Mouse (Mus musculus) splenic B cell, adult 2 months (primary cell): ENCODE results near the gene Ivns1abp.
"Not testable (repeated sequence)": the region's sequence is repeated elsewhere in the genome, so short reads cannot be mapped to it uniquely, and the experiment has no call there.

Experiments used
- DNase-seq: peaks from one replicate; pipeline ENCODE4 v3.0.0-alpha.2; 2011; ENCODE audit warnings: low read depth, low spot score
- H3K27me3 ChIP-seq: 2 replicates; pipeline ENCODE4 v1.6.1; 2012; ENCODE audit warnings: mild to moderate bottlenecking, low read length, moderate library complexity, mixed read lengths; ENCODE audit not compliant: control insufficient read depth, poor library complexity, insufficient read depth, severe bottlenecking
- H3K36me3 ChIP-seq: 2 replicates; pipeline ENCODE4 v1.6.1; 2012; ENCODE audit warnings: mild to moderate bottlenecking, low read length, moderate library complexity, mixed read lengths; ENCODE audit not compliant: control insufficient read depth, poor library complexity, insufficient read depth, severe bottlenecking

Ivns1abp gene

GRCm38 (mm10) chr1:151325328-151325727, 18.9 kb upstream of the Ivns1abp start:
- no peak for DNase-seq
- H3K27me3 ChIP-seq: no peaks in the 10 kb centered on the region

GRCm38 (mm10) chr1:151328341-151329097, 15.8 kb upstream of the Ivns1abp start:
- Histone ChIP-seq H3K36me3 (no peaks in the 10 kb centered on the region), H3K27me3 (no peaks in the 10 kb centered on the region)
- DNase-seq: no peak

More at GRCm38 (mm10) chr1:151325328-151325727, 18.9 kb upstream of the Ivns1abp start:
- H3K36me3 ChIP-seq: no peaks in the 10 kb centered on the region

DNA sequence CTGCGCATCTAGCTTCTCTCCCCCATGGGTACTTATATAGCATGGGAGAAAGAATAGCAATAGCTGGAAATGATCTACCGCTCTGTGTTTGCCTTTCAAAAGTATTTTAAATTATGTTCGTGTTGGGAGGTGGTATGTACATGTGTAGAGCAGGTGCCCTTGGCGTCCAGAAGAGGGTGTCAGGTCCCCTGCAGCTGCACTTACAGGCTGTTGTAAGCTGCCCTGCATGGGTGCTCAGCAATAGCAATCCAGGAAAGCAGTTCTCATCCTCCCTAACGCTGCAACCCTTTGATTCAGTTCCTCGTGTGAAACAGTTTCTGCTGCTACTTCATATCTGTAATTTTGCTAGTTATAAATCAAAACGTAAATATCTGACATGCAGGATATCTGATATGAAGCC, 14.7 kb upstream of the Ivns1abp start:
- Histone ChIP-seq H3K36me3 (no peaks in the 10 kb centered on the region), H3K27me3 (no peaks in the 10 kb centered on the region)
- no peak for DNase-seq

- DNase-seq: no peak
Observed at GRCm38 (mm10) chr1:151332819-151333218, 11.5 kb upstream of the Ivns1abp start.

DNA sequence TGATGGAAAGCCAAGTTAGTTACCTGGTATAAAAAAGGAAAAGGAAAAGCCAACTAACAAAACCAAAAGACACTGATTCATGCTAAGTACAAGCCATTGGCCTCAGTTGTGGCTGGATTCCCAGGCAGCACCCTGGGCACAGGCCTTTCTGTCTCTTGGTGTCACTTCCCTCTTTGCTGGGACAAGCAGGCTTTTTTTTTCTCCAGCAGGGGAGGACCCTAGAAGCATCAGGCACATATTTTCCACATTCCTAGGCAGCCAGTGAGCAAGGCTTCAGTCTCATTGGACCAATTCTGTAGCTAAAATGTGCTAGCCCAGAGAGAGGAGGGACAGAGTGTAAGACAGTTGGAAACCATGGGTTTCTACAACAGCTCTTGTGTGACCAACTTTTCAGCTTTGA, 6.0 kb upstream of the Ivns1abp start:
- DNase-seq: peak; percentile 22

More at GRCm38 (mm10) chr1:151332819-151333218, 11.5 kb upstream of the Ivns1abp start:
- H3K36me3 ChIP-seq: no peaks in the 10 kb centered on the region
- no peaks in the 10 kb centered on the region for H3K27me3 ChIP-seq

DNA sequence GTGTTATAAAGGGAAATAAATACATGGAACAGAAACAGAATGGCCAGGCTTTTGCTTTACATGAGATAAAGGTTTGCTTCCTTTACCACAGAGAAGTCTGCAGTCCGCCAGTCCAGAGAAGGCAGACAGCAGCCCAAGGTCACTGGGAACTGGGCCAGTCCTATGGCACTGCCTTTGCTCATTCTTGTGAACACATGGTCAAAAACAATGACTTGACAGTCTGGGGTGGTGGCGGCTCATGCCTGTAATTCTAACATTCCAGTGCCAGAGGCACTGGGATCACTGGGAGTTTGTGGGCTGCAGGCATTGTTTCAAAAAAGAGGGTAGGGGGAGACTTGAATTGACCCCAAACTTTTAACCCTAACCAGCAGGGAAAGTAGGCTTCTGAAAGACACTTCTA, 5.3 kb upstream of the Ivns1abp start:
- no peak for DNase-seq
- Histone ChIP-seq H3K27me3 (no peaks in the 10 kb centered on the region), H3K36me3 (no peaks in the 10 kb centered on the region)

More for the DNA sequence above, 6.0 kb upstream of the Ivns1abp start:
- Histone ChIP-seq H3K36me3 (no peaks in the 10 kb centered on the region), H3K27me3 (no peaks in the 10 kb centered on the region)

DNA sequence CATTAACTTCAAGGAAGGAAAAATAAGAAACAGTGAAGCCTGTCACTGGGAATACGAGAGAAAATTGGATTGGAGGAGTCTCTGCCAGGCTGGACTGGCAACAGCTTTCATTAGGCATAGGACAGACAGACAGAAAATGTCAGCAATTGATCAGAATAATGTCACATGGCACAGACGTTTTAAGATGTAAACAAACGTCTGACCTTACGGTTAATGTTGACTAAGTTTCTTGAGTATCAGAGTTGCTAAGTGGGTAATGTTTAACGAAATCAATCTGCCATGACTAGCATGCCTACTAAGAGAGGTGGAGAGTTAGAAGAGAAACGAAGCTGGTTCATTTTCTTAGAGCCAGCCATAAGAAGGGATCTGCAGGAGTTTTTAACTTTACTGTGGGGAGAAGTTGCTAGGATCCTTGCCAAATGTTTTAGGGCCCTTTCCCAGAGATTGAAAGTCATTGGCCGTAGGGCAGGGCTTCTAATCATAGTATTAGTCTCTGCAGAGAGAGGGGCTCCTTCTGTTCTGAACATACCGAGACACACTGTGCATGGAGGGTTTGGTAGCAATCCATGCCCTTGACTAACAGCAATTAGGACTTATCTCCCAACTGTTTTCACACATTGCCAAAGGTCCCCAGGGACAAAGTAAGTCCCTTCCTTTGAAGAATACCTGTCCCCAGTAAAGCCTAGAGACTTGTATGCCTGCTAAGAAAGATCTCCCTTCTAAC, 2.8 kb upstream of the Ivns1abp start:
- no peak for DNase-seq
- Histone ChIP-seq H3K36me3 (no peaks in the 10 kb centered on the region), H3K27me3 (no peaks in the 10 kb centered on the region)

DNA sequence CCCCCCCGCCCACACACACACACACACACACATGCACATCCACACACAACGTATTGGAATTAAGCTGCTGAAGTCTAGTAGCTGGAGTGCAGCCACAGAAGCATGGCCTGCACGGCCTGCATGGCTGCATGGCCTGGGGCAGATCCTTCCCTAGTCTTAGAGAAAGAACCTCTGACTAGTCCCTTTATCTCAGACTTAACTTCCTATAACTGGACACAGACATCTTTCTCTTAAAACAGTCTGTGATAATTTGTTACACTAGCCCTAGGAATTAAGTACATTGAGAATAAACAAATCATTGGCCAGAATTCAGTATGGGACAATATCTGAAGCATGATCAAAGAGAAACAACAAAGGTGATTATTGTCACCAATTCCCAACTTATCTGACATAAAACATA, 2.0 kb upstream of the Ivns1abp start:
- H3K36me3 ChIP-seq: no peaks in the 10 kb centered on the region

DNA sequence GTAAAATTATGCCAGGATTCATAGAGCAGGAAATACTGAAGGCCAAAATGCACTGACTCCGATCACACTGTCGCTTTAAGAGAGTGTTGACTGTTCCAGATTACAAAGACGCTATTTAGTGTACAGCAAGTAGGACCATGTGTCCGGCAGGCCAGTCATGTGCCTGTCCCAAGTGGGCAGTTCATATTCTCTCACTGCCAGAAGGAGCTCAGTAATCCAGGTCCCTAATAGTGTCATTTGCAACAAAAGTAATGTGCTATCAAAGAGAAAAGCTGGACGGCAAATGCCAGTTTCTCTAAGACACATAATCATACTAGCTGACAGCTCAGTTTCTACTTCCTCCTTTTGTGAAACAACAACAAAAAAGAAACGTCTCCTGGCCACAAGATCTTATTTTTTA, 1.3 kb upstream of the Ivns1abp start:
- no peaks in the 10 kb centered on the region for H3K36me3 ChIP-seq
- peak; percentile 48 for DNase-seq

More for the DNA sequence above, 2.0 kb upstream of the Ivns1abp start:
- H3K27me3 ChIP-seq: no peaks in the 10 kb centered on the region
- no peak for DNase-seq

GRCm38 (mm10) chr1:151343571-151344282, 550 bp upstream of the Ivns1abp start:
- DNase-seq: peak; percentile 69
- Histone ChIP-seq H3K27me3 (no peaks in the 10 kb centered on the region), H3K36me3 (no peaks in the 10 kb centered on the region)

More for the DNA sequence above, 1.3 kb upstream of the Ivns1abp start:
- no peaks in the 10 kb centered on the region for H3K27me3 ChIP-seq

DNA sequence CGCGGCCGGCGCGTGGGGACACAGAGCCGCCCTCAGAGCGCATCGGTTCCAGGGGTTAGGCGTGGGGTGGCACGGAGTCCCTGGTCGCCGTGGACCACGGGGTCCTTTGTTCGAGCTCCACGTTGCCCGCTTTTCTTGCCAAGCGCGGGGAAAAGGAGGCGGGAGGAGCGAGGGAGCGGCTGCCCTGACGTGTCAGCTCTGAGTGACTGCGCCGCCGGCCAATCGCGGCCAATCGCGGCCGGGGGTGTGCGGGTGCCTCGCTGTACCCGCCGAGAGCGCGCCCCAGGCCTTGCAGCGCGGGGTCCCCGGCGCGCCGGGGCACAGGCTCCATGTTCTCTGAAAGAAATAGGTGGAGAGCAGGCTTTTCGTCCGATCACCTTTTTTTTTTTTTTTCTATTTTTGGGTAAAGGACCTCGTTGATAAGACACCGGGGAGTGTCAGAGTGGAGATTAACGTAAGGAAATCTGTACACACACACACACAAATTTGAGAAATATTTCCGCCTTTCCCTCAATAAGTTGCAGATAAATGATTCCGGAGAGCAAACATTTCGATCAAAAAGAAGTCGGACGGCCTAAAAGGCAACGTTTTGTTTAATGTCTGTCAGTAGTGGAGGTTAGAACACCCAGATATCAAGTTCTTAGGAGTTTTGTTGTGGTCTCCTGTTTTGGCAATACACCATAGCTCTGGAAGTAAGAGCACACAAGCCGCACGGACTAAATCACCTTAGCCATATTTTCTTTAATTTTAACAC, 1.0 kb downstream of the Ivns1abp start:
- Histone ChIP-seq H3K27me3 (no peaks in the 10 kb centered on the region), H3K36me3 (peaks cover 2% of the 10 kb centered on the region; the same call in 1 of the 2 replicates)
- DNase-seq: peak; percentile 91

DNA sequence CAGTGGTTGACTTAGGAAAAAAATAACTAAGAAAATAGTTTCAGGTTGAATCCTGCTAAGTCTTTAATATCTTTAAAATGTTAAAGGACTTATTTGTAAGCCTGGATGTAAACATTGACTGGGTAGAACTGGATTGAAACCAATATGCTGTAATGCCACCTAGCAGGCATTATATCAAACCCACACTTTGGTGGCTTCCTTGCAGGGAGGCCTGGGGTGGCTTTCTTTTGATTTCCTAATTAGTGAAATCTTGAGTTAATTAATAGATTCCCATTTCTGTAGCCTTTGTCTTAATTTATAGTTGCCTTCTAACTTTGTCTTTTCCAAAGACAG, 1.6 kb downstream of the Ivns1abp start:
- peaks cover 2% of the 10 kb centered on the region; the same call in 1 of the 2 replicates for H3K36me3 ChIP-seq
- DNase-seq: no peak
- H3K27me3 ChIP-seq: no peaks in the 10 kb centered on the region

DNA sequence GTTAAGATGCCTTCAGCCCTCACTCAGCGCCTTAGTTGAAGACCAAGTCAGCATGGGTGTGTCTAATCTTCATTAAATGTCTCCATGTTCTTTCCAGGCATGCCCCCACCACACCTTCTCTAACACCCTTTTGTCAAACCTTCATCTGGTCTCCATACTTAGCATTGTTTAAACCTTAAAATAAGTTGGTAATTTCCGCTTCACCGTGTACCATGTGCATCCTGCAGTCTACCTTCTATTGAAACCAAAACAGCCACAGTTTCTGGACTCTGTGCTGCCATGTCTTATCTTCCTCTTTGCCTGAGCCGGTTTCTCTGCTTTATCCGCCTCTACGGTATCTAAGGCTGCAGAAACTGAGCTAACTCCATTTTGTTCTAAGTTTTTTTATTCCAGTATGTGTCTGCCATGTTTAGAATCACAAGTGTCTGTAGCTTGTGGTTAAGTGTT, 2.4 kb downstream of the Ivns1abp start:
- peak; percentile 61 for DNase-seq
- H3K36me3 ChIP-seq: peaks cover 4% of the 10 kb centered on the region; the same call in 1 of the 2 replicates
- H3K27me3 ChIP-seq: no peaks in the 10 kb centered on the region

- not testable (repeated sequence) for H3K27me3 ChIP-seq
Observed at GRCm38 (mm10) chr1:151348293-151348692, 4.0 kb downstream of the Ivns1abp start.

More at GRCm38 (mm10) chr1:151348293-151348692, 4.0 kb downstream of the Ivns1abp start:
- H3K36me3 ChIP-seq: not testable (repeated sequence)
- DNase-seq: peak; percentile 37
